ENCODE assay signal across 28 mouse cellular contexts in the genomic region with DNA sequence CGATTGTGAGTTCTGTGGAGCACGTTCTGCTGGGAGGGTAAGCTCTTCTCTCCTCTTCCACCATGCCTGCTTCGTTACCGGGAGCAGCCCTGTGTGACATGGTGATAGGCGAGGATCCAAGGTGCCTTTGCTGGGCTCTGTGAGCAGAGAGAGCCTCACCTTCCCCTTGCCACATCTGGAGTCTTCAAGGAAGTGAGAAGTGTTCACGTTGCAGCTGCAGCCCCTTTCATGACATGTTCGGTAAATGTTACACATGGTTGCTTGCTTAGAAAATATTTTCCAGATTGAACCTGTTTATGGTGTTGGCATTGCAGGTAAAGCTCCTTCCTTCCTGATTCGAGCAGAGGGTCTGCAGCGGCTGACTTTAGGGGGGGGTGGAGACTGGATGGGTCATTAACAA.
DNase-seq lines count a peak whose midpoint lies in the region; ATAC-seq and TF ChIP-seq lines count a peak whose summit lies in the region.
"Had no signal": no experiment of that assay in that cellular context is flagged by ENCODE, and none has a peak within 500 bp of the region (broad histone marks: within the 10 kb centered on the region; RNA-seq: fewer than 3 reads in every experiment).

No protein-coding gene starts in this region.

- no peak for TF ChIP-seq CTCF in liver, postnatal 0 days (IDR thresholded peaks at IDR 0.05; ENCODE audit: low read depth)

- H3K4me1 ChIP-seq in liver, postnatal 0 days (ENCODE audit: insufficient read depth), result no peaks in the 10 kb centered on the region
- H3K4me1 ChIP-seq in liver, embryonic 12.5 days, result no peaks in the 10 kb centered on the region
- H3K4me1 ChIP-seq in neural tube, embryonic 15.5 days, result peaks cover 43% of the 10 kb centered on the region
- H3K4me1 ChIP-seq in midbrain, embryonic 13.5 days (replicated peaks), result peaks cover 31% of the 10 kb centered on the region
- H3K4me1 ChIP-seq: liver, embryonic 15.5 days had no signal

- H3K27me3 ChIP-seq in liver, postnatal 0 days (ENCODE audit: insufficient read depth, low read length), result no peaks in the 10 kb centered on the region
- no peaks in the 10 kb centered on the region for H3K27me3 ChIP-seq in liver, embryonic 12.5 days (replicated peaks)
- H3K27me3 ChIP-seq in neural tube, embryonic 15.5 days (replicated peaks), result no peaks in the 10 kb centered on the region
- peaks cover 12% of the 10 kb centered on the region for H3K27me3 ChIP-seq in midbrain, embryonic 13.5 days
- H3K27me3 ChIP-seq: forebrain, embryonic 15.5 days; liver, embryonic 15.5 days; lung, embryonic 15.5 days had no signal

- DNase-seq in heart, adult 11 months, result peak; percentile 59
- DNase-seq in heart, postnatal 14 days, result no peak
- DNase-seq in liver, postnatal 0 days, result no peak
- DNase-seq in ZHBTc4 (ENCODE audit: low read depth, low spot score), result peak; percentile 10
- DNase-seq: adrenal gland, postnatal 10 days; cerebellum, adult 11 months; cerebellum, adult 9-11 months; embryo, embryonic 11 days; gastrocnemius, adult 2 months; gastrocnemius, postnatal 36 days; heart, adult 2 months; kidney, postnatal 25 days; liver; thymus, adult 2 months; thymus, postnatal 36 days had no signal

- no peak for TF ChIP-seq EP300 in liver, postnatal 0 days (IDR thresholded peaks at IDR 0.05; ENCODE audit: low read depth)

- H3K27ac ChIP-seq in liver, postnatal 0 days (ENCODE audit: low read depth), result no peak overlapping the region
- no peak overlapping the region for H3K27ac ChIP-seq in liver, embryonic 12.5 days
- peak overlapping the region; percentile 61; the same call in 1 of the 2 replicates for H3K27ac ChIP-seq in neural tube, embryonic 15.5 days (replicated peaks)
- H3K27ac ChIP-seq in midbrain, embryonic 13.5 days, result no peak overlapping the region
- H3K27ac ChIP-seq: embryonic facial prominence, embryonic 12.5 days; forebrain, embryonic 15.5 days; gastrocnemius, adult 2 months; heart, adult 2 months; hindbrain, embryonic 14.5 days; layer of hippocampus, adult 2 months; left cerebral cortex, adult 2 months; liver, embryonic 15.5 days; lung, embryonic 15.5 days; midbrain, embryonic 12.5 days had no signal

- H3K4me3 ChIP-seq in liver, postnatal 0 days (ENCODE audit: low read depth, low read length), result no peak overlapping the region
- no peak overlapping the region for H3K4me3 ChIP-seq in liver, embryonic 12.5 days
- no peak overlapping the region for H3K4me3 ChIP-seq in neural tube, embryonic 15.5 days (replicated peaks)
- H3K4me3 ChIP-seq in midbrain, embryonic 13.5 days (replicated peaks), result no peak overlapping the region
- H3K4me3 ChIP-seq: embryonic facial prominence, embryonic 12.5 days; forebrain, embryonic 15.5 days; gastrocnemius, adult 2 months; heart, adult 2 months; heart, embryonic 12.5 days; layer of hippocampus, adult 2 months; left cerebral cortex, adult 2 months; liver, embryonic 15.5 days; lung, embryonic 15.5 days; midbrain, embryonic 12.5 days had no signal

- H3K36me3 ChIP-seq in liver, postnatal 0 days (replicated peaks; ENCODE audit: insufficient read depth, low read length), result no peaks in the 10 kb centered on the region
- H3K36me3 ChIP-seq in liver, embryonic 12.5 days, result no peaks in the 10 kb centered on the region
- H3K36me3 ChIP-seq in neural tube, embryonic 15.5 days, result no peaks in the 10 kb centered on the region
- H3K36me3 ChIP-seq in midbrain, embryonic 13.5 days, result no peaks in the 10 kb centered on the region
- H3K36me3 ChIP-seq: embryonic facial prominence, embryonic 12.5 days; forebrain, embryonic 15.5 days; heart, embryonic 12.5 days; liver, embryonic 15.5 days; lung, embryonic 15.5 days; midbrain, embryonic 12.5 days had no signal

- intact Hi-C loops in heart, postnatal 14 days (cut with DNase I), result no loop called here

- no peak overlapping the region for H3K9ac ChIP-seq in liver, postnatal 0 days (replicated peaks)
- H3K9ac ChIP-seq in liver, embryonic 12.5 days, result no peak overlapping the region
- no peak overlapping the region for H3K9ac ChIP-seq in neural tube, embryonic 15.5 days (replicated peaks)
- H3K9ac ChIP-seq in midbrain, embryonic 13.5 days (replicated peaks), result no peak overlapping the region
- H3K9ac ChIP-seq: embryonic facial prominence, embryonic 12.5 days; forebrain, embryonic 15.5 days; heart, embryonic 12.5 days; hindbrain, embryonic 14.5 days; liver, embryonic 15.5 days; lung, embryonic 15.5 days; midbrain, embryonic 12.5 days had no signal

- H3K9me3 ChIP-seq in liver, postnatal 0 days (ENCODE audit: low read length), result no peaks in the 10 kb centered on the region
- H3K9me3 ChIP-seq in liver, embryonic 12.5 days (replicated peaks), result no peaks in the 10 kb centered on the region
- H3K9me3 ChIP-seq in neural tube, embryonic 15.5 days (replicated peaks), result no peaks in the 10 kb centered on the region
- H3K9me3 ChIP-seq in midbrain, embryonic 13.5 days, result no peaks in the 10 kb centered on the region
- H3K9me3 ChIP-seq: embryonic facial prominence, embryonic 12.5 days; forebrain, embryonic 15.5 days; heart, embryonic 12.5 days; liver, embryonic 15.5 days; lung, embryonic 15.5 days; midbrain, embryonic 12.5 days had no signal

- peak; percentile 57 for ATAC-seq in liver, postnatal 0 days
- no peak for ATAC-seq in liver, embryonic 12.5 days
- no peak for ATAC-seq in neural tube, embryonic 15.5 days (ENCODE audit: low FRiP score)
- no peak for ATAC-seq in midbrain, embryonic 13.5 days
- ATAC-seq: forebrain, embryonic 15.5 days; intestine, postnatal 0 days had no signal

- H3K4me2 ChIP-seq in liver, postnatal 0 days (ENCODE audit: low read depth, low read length), result no peak overlapping the region
- no peak overlapping the region for H3K4me2 ChIP-seq in liver, embryonic 12.5 days
- no peak overlapping the region for H3K4me2 ChIP-seq in neural tube, embryonic 15.5 days
- no peak overlapping the region for H3K4me2 ChIP-seq in midbrain, embryonic 13.5 days (replicated peaks)
- H3K4me2 ChIP-seq: embryonic facial prominence, embryonic 12.5 days; forebrain, embryonic 15.5 days; heart, embryonic 12.5 days; hindbrain, embryonic 14.5 days; liver, embryonic 15.5 days; lung, embryonic 15.5 days; midbrain, embryonic 12.5 days had no signal

- 51% methylated on average over 9 of the region's 9 CpGs for WGBS in liver, postnatal 0 days (ENCODE audit: insufficient replicate concordance)
- 51% methylated on average over 9 of the region's 9 CpGs for WGBS in liver, embryonic 12.5 days (ENCODE audit: insufficient replicate concordance)
- WGBS in neural tube, embryonic 15.5 days, result 61% methylated on average over 9 of the region's 9 CpGs
- WGBS in midbrain, embryonic 13.5 days, result 67% methylated on average over 9 of the region's 9 CpGs

Comparison
In these comparisons a context has a peak if more than half of its experiments do, and no peak if none do; other contexts are left out.
1. DNase-seq: peak in heart, adult 11 months (single experiment) and ZHBTc4 (single experiment); none in heart, postnatal 14 days (0 of 2) and liver, postnatal 0 days (single experiment).